Mouse (Mus musculus) stomach, postnatal 0 days (tissue): ENCODE data around the gene Mrtfa. TPM values are rescaled to one million over a fixed set of nuclear protein-coding genes. Genes with fewer than 3 reads are reported as not detected.

Source experiments
- ATAC-seq: fragments of 200-750 bp; cut with Nextera tagmentation; 2 replicates; pipeline ENCODE4 v1.8.0; 2017; ENCODE audit not compliant: low FRiP score, low TSS enrichment
- DNase-seq: peaks from one replicate; pipeline ENCODE4 v3.0.0-alpha.2; 2016; ENCODE audit warnings: low spot score
- H3K27ac ChIP-seq: fragments of 300-500 bp; sonication (generic); replicated peaks from 2 replicates; pipeline ENCODE4 v1.5.1; 2014; ENCODE audit warnings: mild to moderate bottlenecking, control low read depth
- H3K27me3 ChIP-seq: fragments of 300-500 bp; sonication (generic); 2 replicates; pipeline ENCODE4 v1.6.1; 2014; ENCODE audit warnings: low read length; ENCODE audit not compliant: control insufficient read depth, insufficient read depth
- H3K36me3 ChIP-seq: fragments of 300-500 bp; sonication (generic); 2 replicates; pipeline ENCODE4 v1.6.1; 2014; ENCODE audit warnings: low read length, mixed read lengths; ENCODE audit not compliant: control insufficient read depth, insufficient read depth
- H3K4me1 ChIP-seq: fragments of 300-500 bp; sonication (generic); replicated peaks from 2 replicates; pipeline ENCODE4 v1.6.1; 2014; ENCODE audit warnings: antibody characterized with exemption; ENCODE audit not compliant: control insufficient read depth, insufficient read depth
- H3K4me2 ChIP-seq: fragments of 300-500 bp; sonication (generic); replicated peaks from 2 replicates; pipeline ENCODE4 v1.6.1; 2014; ENCODE audit warnings: low read depth, mild to moderate bottlenecking, control low read depth, moderate library complexity
- H3K4me3 ChIP-seq: fragments of 300-500 bp; sonication (generic); 2 replicates; pipeline ENCODE4 v1.5.1; 2014; ENCODE audit warnings: low read depth, low read length, control low read depth
- H3K9ac ChIP-seq: fragments of 300-500 bp; sonication (generic); 2 replicates; pipeline ENCODE4 v1.6.1; 2014; ENCODE audit warnings: mild to moderate bottlenecking, low read length, control low read depth, mixed read lengths
- H3K9me3 ChIP-seq: fragments of 300-500 bp; sonication (generic); 2 replicates; pipeline ENCODE4 v1.6.1; 2016; ENCODE audit warnings: low read length; ENCODE audit not compliant: control insufficient read depth
- CTCF ChIP-seq: IDR thresholded peaks from 2 replicates; pipeline ENCODE4 v1.5.1; 2016; ENCODE audit warnings: antibody characterized with exemption, low read depth, mild to moderate bottlenecking, moderate library complexity
- EP300 ChIP-seq: optimal IDR thresholded peaks from 2 replicates; pipeline ENCODE3; 2016; ENCODE audit warnings: antibody characterized with exemption
- WGBS: fragments of 180-500 bp; shearing (Covaris S2); extraction: QIAGEN DNeasy Blood & Tissue Kit; methylation state at CpG from one replicate; pipeline ENCODE4 v1.1.7; 2014; 5-methylcytosine and 5-hydroxymethylcytosine counted together
- polyA plus RNA-seq: library from polyadenylated mRNA; unstranded; fragments of >200 nt; fragmentation: Nextera tagmentation; extraction: Ambion mirVana; gene quantifications from 2 replicates; pipeline ENCODE4 v1.2.1, GENCODE M21; 2015

Gene Mrtfa
- polyA plus RNA-seq, 1 experiment from 2014 or later: 12.6 TPM

DNA sequence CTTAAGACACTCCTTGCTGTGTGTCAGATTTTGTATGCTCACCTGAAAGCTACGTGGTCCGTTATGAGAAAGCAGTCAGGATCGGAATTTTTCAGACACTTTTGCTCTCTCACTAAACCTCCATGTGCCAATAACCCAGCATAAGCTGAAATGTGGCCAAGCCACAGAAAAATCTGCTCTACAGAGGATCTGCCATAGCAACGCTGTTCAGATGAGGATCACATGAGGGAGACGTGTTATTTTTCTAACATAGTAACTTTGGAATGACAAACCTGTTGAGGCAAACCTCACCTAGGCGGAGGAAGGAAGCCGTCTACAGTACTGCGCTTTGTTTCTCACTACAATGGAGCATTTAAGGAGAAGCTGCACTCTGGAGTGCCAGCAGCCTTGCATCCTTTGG lies 60.6 kb downstream of the Mrtfa start:
- Histone ChIP-seq H3K9me3 (no peaks in the 10 kb centered on the region), H3K4me2 (no peak overlapping the region), H3K9ac (no peak overlapping the region), H3K4me1 (no peaks in the 10 kb centered on the region), H3K36me3 (no peaks in the 10 kb centered on the region), H3K27ac (no peak overlapping the region), H3K27me3 (no peaks in the 10 kb centered on the region), H3K4me3 (no peak overlapping the region)
- no peak for DNase-seq
- WGBS: 74% methylated on average over 8 of the region's 8 CpGs
- ATAC-seq: no peak
- TF ChIP-seq CTCF (no peak), EP300 (no peak)

DNA sequence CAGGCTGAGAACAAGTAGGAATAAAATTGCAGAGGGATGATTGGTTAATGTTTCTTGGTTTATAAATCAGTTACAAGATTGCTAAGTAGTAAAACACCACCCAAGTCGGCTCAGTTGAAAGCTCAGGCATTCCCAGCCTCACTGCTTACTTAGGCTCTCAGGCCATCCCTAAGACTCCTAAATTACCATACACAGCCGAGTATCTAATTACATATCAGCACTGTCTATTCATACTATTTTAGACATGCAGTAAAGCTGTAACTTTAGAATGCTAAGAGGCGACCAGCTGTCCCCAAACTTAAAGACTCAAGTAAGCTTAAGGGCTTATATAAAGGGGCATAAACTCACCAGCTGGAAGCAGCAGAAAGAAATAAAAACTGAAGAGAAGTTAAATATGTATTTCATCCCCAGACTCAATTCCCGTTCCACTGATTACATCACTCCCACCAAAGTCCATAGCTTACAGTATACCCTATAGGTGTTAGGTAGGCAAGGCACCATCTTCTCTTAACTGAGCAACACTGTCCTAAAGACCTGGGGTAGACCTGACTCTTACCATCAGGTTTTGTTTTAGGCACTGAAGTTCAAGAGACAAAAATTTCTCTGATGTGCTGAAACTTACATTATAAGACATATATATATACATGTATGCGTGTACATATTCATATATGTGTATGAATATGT lies 62.3 kb downstream of the Mrtfa start:
- H3K4me1 ChIP-seq: no peaks in the 10 kb centered on the region
- DNase-seq (no peak), ATAC-seq (no peak)
- TF ChIP-seq EP300 (no peak), CTCF (no peak)
- no peaks in the 10 kb centered on the region for H3K27me3 ChIP-seq
- 51% methylated on average over 5 of the region's 5 CpGs for WGBS
- no peak overlapping the region for H3K4me3 ChIP-seq
- H3K27ac ChIP-seq: no peak overlapping the region
- no peak overlapping the region for H3K9ac ChIP-seq
- H3K9me3 ChIP-seq: no peaks in the 10 kb centered on the region
- H3K4me2 ChIP-seq: no peak overlapping the region
- H3K36me3 ChIP-seq: no peaks in the 10 kb centered on the region

DNA sequence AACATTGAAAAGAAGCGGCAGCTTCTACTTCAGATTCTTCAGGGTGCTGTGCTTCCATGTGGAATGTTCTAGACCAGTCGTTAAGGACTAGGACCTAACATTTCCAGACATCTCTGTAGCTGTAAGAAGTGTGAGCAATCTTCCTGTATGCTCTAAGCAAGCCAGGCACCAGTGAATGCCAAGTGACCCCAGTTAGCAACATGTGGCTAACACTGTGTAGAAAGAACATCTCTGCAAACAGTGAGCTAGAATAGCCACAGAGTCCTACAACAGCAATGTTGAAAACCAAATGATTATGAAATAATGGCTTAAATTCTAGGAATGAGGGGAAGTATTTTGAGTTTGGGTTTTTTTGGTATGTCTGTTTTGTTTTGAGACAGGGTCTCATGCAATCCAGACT lies 66.3 kb downstream of the Mrtfa start:
- ATAC-seq (no peak), DNase-seq (no peak)
- H3K9ac ChIP-seq: no peak overlapping the region
- H3K36me3 ChIP-seq: no peaks in the 10 kb centered on the region
- H3K4me1 ChIP-seq: no peaks in the 10 kb centered on the region
- no peak overlapping the region for H3K27ac ChIP-seq
- 95% methylated on average over 2 of the region's 2 CpGs for WGBS
- no peak overlapping the region for H3K4me3 ChIP-seq
- no peaks in the 10 kb centered on the region for H3K9me3 ChIP-seq
- TF ChIP-seq EP300 (no peak), CTCF (no peak)
- H3K4me2 ChIP-seq: no peak overlapping the region
- H3K27me3 ChIP-seq: no peaks in the 10 kb centered on the region

DNA sequence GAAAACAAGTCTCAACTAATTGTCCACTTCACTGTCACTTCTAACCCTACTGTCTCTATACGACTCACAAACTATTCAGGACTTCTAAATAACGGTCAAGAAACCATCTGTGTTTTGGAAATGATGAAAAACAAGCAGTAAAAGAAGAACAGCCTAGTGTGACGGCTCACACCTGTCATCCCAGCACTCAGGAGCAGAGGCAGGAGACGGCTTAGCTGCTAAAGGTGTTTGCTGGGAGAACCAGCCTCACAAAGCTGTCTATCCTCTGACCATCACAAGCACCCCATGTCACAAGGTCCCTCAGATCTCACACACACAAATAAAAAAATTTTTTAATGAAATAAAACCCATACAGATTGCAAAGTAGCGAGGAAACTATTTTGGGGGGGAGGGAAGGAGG lies 67.4 kb downstream of the Mrtfa start:
- no peak overlapping the region for H3K4me2 ChIP-seq
- H3K4me1 ChIP-seq: no peaks in the 10 kb centered on the region
- DNase-seq (no peak), ATAC-seq (no peak)
- H3K27ac ChIP-seq: no peak overlapping the region
- no peak overlapping the region for H3K9ac ChIP-seq
- no peaks in the 10 kb centered on the region for H3K36me3 ChIP-seq
- TF ChIP-seq CTCF (no peak), EP300 (no peak)
- no peak overlapping the region for H3K4me3 ChIP-seq
- no peaks in the 10 kb centered on the region for H3K27me3 ChIP-seq
- no peaks in the 10 kb centered on the region for H3K9me3 ChIP-seq
- 71% methylated on average over 5 of the region's 5 CpGs for WGBS

GRCm38 (mm10) chr15:81122535-81122934 lies 68.0 kb downstream of the Mrtfa start:
- Histone ChIP-seq H3K4me2 (no peak overlapping the region), H3K4me3 (no peak overlapping the region), H3K9me3 (no peaks in the 10 kb centered on the region), H3K27me3 (no peaks in the 10 kb centered on the region), H3K4me1 (no peaks in the 10 kb centered on the region), H3K9ac (no peak overlapping the region), H3K27ac (no peak overlapping the region), H3K36me3 (no peaks in the 10 kb centered on the region)
- TF ChIP-seq EP300 (no peak), CTCF (no peak)
- no peak for DNase-seq
- 31% methylated on average over 4 of the region's 4 CpGs for WGBS
- ATAC-seq: no peak

GRCm38 (mm10) chr15:81122078-81122477 lies 68.5 kb downstream of the Mrtfa start:
- Histone ChIP-seq H3K27me3 (no peaks in the 10 kb centered on the region), H3K36me3 (no peaks in the 10 kb centered on the region), H3K4me1 (no peaks in the 10 kb centered on the region), H3K4me3 (no peak overlapping the region), H3K27ac (no peak overlapping the region), H3K9me3 (no peaks in the 10 kb centered on the region), H3K4me2 (no peak overlapping the region), H3K9ac (no peak overlapping the region)
- ATAC-seq (no peak), DNase-seq (no peak)
- whole genome bisulfite sequencing: 52% methylated on average over 2 of the region's 2 CpGs
- TF ChIP-seq CTCF (no peak), EP300 (no peak)
